Mouse (Mus musculus) CH12.LX (cell line): ENCODE measurements around the gene Gm43518. TPM values are rescaled to one million over a fixed set of nuclear protein-coding genes. Genes with fewer than 3 reads are reported as not detected.

Source experiments
- DNase-seq: peaks from one replicate; pipeline ENCODE4 v3.0.0-alpha.2; 2013; ENCODE audit errors: extremely low read depth
- H3K27ac ChIP-seq: 2 replicates; pipeline ENCODE4 v1.5.1; 2012; ENCODE audit warnings: low read depth, mild to moderate bottlenecking, control low read depth, moderate library complexity; ENCODE audit not compliant: insufficient read depth
- H3K27me3 ChIP-seq: replicated peaks from 2 replicates; pipeline ENCODE3; 2012; ENCODE audit warnings: inconsistent platforms
- H3K36me3 ChIP-seq, 2 experiments: replicated peaks in 1 of 2; 2 replicates each; pipeline versions ENCODE3 to v1.6.1; 2012; ENCODE audit warnings: inconsistent platforms in 1 of 2, low read length in 1 of 2, mild to moderate bottlenecking in 1 of 2, mixed read lengths in 1 of 2, moderate library complexity in 1 of 2; ENCODE audit not compliant: control insufficient read depth in 1 of 2, insufficient read depth in 1 of 2
- H3K4me1 ChIP-seq, 2 experiments: 2 replicates each; pipeline ENCODE4 v1.6.1; 2012; ENCODE audit warnings: inconsistent platforms in 1 of 2, moderate library complexity in 1 of 2; ENCODE audit not compliant: insufficient read depth in 2 of 2, control insufficient read depth in 1 of 2
- H3K4me2 ChIP-seq: 2 replicates; pipeline ENCODE4 v1.6.1; 2012; ENCODE audit warnings: low read depth, mild to moderate bottlenecking, control low read depth; ENCODE audit not compliant: poor library complexity, insufficient read depth, severe bottlenecking
- H3K4me3 ChIP-seq, 3 experiments: fragments of 150-350 bp in 1 of 3; sonication (generic) in 1 of 3; replicated peaks in 1 of 3; 2 replicates each; pipeline versions ENCODE3 to v1.5.1; 2011 to 2012; ENCODE audit warnings: low read depth in 2 of 3, low read length in 2 of 3, mild to moderate bottlenecking in 2 of 3, moderate library complexity in 2 of 3, control low read depth in 1 of 3, improper control_type of control experiment in 1 of 3, inconsistent platforms in 1 of 3, mixed read lengths in 1 of 3; ENCODE audit not compliant: poor library complexity in 1 of 3
- H3K79me2 ChIP-seq: replicated peaks from 2 replicates; pipeline ENCODE4 v1.6.1; 2012; ENCODE audit warnings: mild to moderate bottlenecking, moderate library complexity; ENCODE audit not compliant: control insufficient read depth, poor library complexity, insufficient read depth, severe bottlenecking; ENCODE audit errors: extremely low read depth
- H3K9ac ChIP-seq: 2 replicates; pipeline ENCODE4 v1.6.1; 2012; ENCODE audit warnings: low read depth, mild to moderate bottlenecking, control low read depth, moderate library complexity; ENCODE audit not compliant: insufficient read depth
- H3K9me3 ChIP-seq: replicated peaks from 2 replicates; pipeline ENCODE3; 2012; ENCODE audit warnings: low read length, inconsistent platforms, mixed read lengths
- CHD1 ChIP-seq: IDR thresholded peaks from 2 replicates; pipeline ENCODE4 v1.6.1; 2012; ENCODE audit warnings: low read depth, low read length, improper control_type of control experiment, inconsistent platforms
- CHD2 ChIP-seq: IDR thresholded peaks from 2 replicates; pipeline ENCODE4 v1.6.1; 2011; ENCODE audit warnings: low read length, improper control_type of control experiment
- ELF1 ChIP-seq: IDR thresholded peaks from 2 replicates; pipeline ENCODE4 v1.6.1; 2014; ENCODE audit warnings: low read depth, mild to moderate bottlenecking, inconsistent platforms, low read length, improper control_type of control experiment
- ETS1 ChIP-seq: conservative IDR thresholded peaks from 2 replicates; pipeline ENCODE4 v1.6.1; 2012; ENCODE audit warnings: low read depth, mild to moderate bottlenecking, inconsistent platforms, low read length, improper control_type of control experiment, moderate library complexity
- KAT2A ChIP-seq: IDR thresholded peaks from 2 replicates; pipeline ENCODE4 v1.6.1; 2012; ENCODE audit warnings: low read length, improper control_type of control experiment, inconsistent platforms; ENCODE audit not compliant: insufficient replicate concordance
- MAX ChIP-seq: IDR thresholded peaks from 2 replicates; pipeline ENCODE4 v1.6.1; 2011; ENCODE audit warnings: low read length, improper control_type of control experiment
- MAZ ChIP-seq: IDR thresholded peaks from 2 replicates; pipeline ENCODE4 v1.6.1; 2012; ENCODE audit warnings: low read depth, mild to moderate bottlenecking, inconsistent platforms, low read length, improper control_type of control experiment, moderate library complexity
- MXI1 ChIP-seq: IDR thresholded peaks from 2 replicates; pipeline ENCODE4 v1.6.1; 2011; ENCODE audit warnings: mild to moderate bottlenecking, low read depth, low read length, improper control_type of control experiment
- MYC ChIP-seq: IDR thresholded peaks from 2 replicates; pipeline ENCODE4 v1.6.1; 2011; ENCODE audit warnings: low read depth, mild to moderate bottlenecking, improper control_type of control experiment, low read length
- PAX5 ChIP-seq: IDR thresholded peaks from 2 replicates; pipeline ENCODE4 v1.6.1; 2012; ENCODE audit warnings: low read length, inconsistent platforms, mixed read lengths
- POLR2A ChIP-seq: IDR thresholded peaks from 2 replicates; pipeline ENCODE4 v1.6.1; 2011; ENCODE audit warnings: low read depth, mild to moderate bottlenecking, improper control_type of control experiment, low read length
- RAD21 ChIP-seq: IDR thresholded peaks from 2 replicates; pipeline ENCODE4 v1.6.1; 2011; ENCODE audit warnings: low read depth, mild to moderate bottlenecking, low read length, improper control_type of control experiment, moderate library complexity
- RCOR1 ChIP-seq: conservative IDR thresholded peaks from 2 replicates; pipeline ENCODE4 v1.6.1; 2012; ENCODE audit warnings: low read depth, mild to moderate bottlenecking, inconsistent platforms, low read length, improper control_type of control experiment
- TBP ChIP-seq: conservative IDR thresholded peaks from 2 replicates; pipeline ENCODE4 v1.6.1; 2011; ENCODE audit warnings: low read depth, low read length, improper control_type of control experiment
- USF1 ChIP-seq: IDR thresholded peaks from 2 replicates; pipeline ENCODE4 v1.6.1; 2014; ENCODE audit warnings: low read depth, mild to moderate bottlenecking, inconsistent platforms, low read length, improper control_type of control experiment
- ZC3H11A ChIP-seq: IDR thresholded peaks from 2 replicates; pipeline ENCODE4 v1.6.1; 2012; ENCODE audit warnings: low read depth, mild to moderate bottlenecking, inconsistent platforms, low read length, improper control_type of control experiment
- dilution Hi-C: fragments of 300-500 bp; cut with MboI; formaldehyde crosslinking; loops from 2 replicates; pipeline ENCODE4 v1.14.3; 2020; ENCODE audit warnings: low sequenced_read_pairs; ENCODE audit not compliant: extremely low pct_unique_long_range_greater_than_20kb, extremely low pct_ligation_motif_present
- in situ Hi-C: fragments of 300-500 bp; cut with MboI; formaldehyde crosslinking; loops from 3 replicates; pipeline ENCODE4 v1.14.3; 2019; ENCODE audit warnings: low sequenced_read_pairs, low pct_ligation_motif_present, low pct_unique_long_range_greater_than_20kb, mixed read lengths
- polyA plus RNA-seq: library from polyadenylated mRNA; unstranded; fragments of >175 nt; gene quantifications from 2 replicates; pipeline ENCODE4 v1.2.1, GENCODE M21; 2012; ENCODE audit warnings: low read depth; ENCODE audit not compliant: insufficient read length
- total RNA-seq, 2 experiments: library from RNA; depleted of rRNA; stranded (reverse); fragments of 300-350 nt in 1 of 2; fragments of >200 nt in 1 of 2; gene quantifications; 2 replicates each; pipeline ENCODE4 v1.2.3; 2012 to 2014

The Gm43518 gene
- total and polyA plus RNA-seq, 3 experiments: 0.87 TPM; not detected in 2

DNA sequence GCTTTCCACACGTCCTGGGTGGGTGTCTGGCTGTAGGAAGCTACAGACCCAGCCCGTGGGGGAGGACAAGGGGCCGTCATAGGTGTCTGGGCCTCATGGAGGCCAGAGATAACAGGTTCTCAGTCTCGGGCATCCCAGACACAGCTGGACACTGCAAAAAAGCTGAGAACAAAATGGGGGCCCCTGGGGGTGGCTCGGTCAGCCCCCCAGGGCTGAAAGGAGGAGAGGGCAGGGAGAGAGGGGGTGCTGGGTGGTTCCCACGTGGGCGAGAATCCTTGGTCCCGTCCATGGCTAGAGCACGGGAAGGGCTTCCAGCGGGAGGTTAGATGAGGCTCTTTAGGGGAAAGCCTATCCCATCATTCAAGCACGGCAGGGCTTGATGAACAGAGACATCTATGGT is 55.6 kb downstream of the Gm43518 start:
- TF ChIP-seq CHD1 (no peak), POLR2A (no peak), ETS1 (no peak), MXI1 (no peak), RCOR1 (no peak), MAZ (no peak), RAD21 (no peak), ZC3H11A (no peak), PAX5 (no peak), USF1 (no peak), KAT2A (no peak), MYC (no peak), MAX (no peak), ELF1 (no peak), CHD2 (no peak)
- no peak overlapping the region for H3K9ac ChIP-seq
- H3K27me3 ChIP-seq: no peaks in the 10 kb centered on the region
- H3K4me3 ChIP-seq: peak overlapping the region in 1 of 3 experiments; percentile 32
- peaks cover 54 to 84% of the 10 kb centered on the region in 2 experiments for H3K4me1 ChIP-seq
- no peak overlapping the region for H3K4me2 ChIP-seq
- dilution Hi-C loops (no loop called here), in situ Hi-C loops (no loop called here)
- DNase-seq: no peak
- H3K27ac ChIP-seq: no peak overlapping the region
- peaks cover 11 to 56% of the 10 kb centered on the region in 2 experiments for H3K36me3 ChIP-seq
- peaks cover 93% of the 10 kb centered on the region for H3K79me2 ChIP-seq
- H3K9me3 ChIP-seq: no peaks in the 10 kb centered on the region

DNA sequence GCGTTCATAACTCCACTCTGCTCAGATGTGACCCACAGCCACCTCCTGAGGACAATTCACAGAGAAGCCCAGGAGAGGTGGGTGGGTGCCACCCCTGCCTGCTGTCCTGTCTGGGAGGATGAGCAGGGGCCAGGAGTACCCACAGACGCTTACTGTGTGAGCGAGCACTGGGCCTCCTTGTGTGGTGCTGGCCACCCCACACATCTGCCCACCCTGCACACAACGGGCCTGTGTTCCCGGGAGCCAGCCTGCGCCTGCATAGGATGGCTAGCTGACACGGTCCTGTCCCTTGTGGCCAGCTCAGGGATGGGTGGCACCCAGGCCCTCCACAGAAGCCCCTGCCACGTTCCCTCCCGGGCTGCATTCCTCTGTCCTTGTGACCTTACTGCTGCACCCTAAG is 58.2 kb downstream of the Gm43518 start:
- in situ Hi-C loops: no loop called here
- DNase-seq: no peak
- peaks cover 37 to 58% of the 10 kb centered on the region in 2 experiments for H3K4me1 ChIP-seq
- H3K9ac ChIP-seq: no peak overlapping the region
- H3K79me2 ChIP-seq: peaks cover 82% of the 10 kb centered on the region
- no peak for TF ChIP-seq TBP
- H3K9me3 ChIP-seq: no peaks in the 10 kb centered on the region
- H3K27me3 ChIP-seq: no peaks in the 10 kb centered on the region
- H3K36me3 ChIP-seq: peaks cover 34 to 69% of the 10 kb centered on the region in 2 experiments
- no peak overlapping the region for H3K4me2 ChIP-seq
- no peak overlapping the region for H3K4me3 ChIP-seq
- no peak overlapping the region for H3K27ac ChIP-seq
- dilution Hi-C loops: no loop called here
